Mouse (Mus musculus) hematopoietic stem cell, adult 5-6 weeks (primary cell): ENCODE data around the gene Emc3. TPM values are rescaled to one million over a fixed set of nuclear protein-coding genes. Genes with fewer than 3 reads are reported as not detected.

Experiments
- ATAC-seq, 2 experiments: fragments of 125-278 bp in 1 of 2; replicated peaks in 1 of 2; 2 replicates each; pipeline ENCODE4 v1.8.0; 2016 to 2017; ENCODE audit warnings: inconsistent platforms in 2 of 2, mild to moderate bottlenecking in 2 of 2, moderate number of reproducible peaks in 2 of 2, low read depth in 1 of 2, moderate TSS enrichment in 1 of 2; ENCODE audit not compliant: low FRiP score in 2 of 2, poor library complexity in 2 of 2, severe bottlenecking in 2 of 2, insufficient read depth in 1 of 2, low TSS enrichment in 1 of 2
- total RNA-seq: library from RNA; stranded (forward); fragments of 172-1452, 232-1000 nt; gene quantifications from 2 replicates; pipeline ENCODE4 v1.2.3, GENCODE M21; 2017

Emc3 gene
- total RNA-seq, 1 experiment from 2014 or later = 31.2 TPM

DNA sequence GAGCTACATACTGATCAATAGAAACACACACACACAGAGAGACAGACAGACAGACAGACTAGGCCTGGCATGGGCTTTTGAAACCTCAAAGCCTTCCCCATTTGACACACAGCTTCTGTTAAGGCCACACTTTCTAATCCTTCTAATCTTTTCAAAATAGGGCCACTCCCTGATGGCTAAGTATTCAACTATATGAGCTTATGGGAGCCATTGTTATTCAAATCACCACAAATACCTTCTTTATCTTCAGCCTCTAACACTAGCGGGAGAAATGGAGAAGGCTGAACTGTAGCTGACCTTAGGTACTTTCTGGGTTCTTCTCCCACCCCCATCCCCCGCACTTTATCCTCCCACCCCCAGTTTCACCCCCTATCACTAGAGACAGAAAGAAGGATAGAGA lies 28.7 kb downstream of the Emc3 start:
- ATAC-seq = no peak

DNA sequence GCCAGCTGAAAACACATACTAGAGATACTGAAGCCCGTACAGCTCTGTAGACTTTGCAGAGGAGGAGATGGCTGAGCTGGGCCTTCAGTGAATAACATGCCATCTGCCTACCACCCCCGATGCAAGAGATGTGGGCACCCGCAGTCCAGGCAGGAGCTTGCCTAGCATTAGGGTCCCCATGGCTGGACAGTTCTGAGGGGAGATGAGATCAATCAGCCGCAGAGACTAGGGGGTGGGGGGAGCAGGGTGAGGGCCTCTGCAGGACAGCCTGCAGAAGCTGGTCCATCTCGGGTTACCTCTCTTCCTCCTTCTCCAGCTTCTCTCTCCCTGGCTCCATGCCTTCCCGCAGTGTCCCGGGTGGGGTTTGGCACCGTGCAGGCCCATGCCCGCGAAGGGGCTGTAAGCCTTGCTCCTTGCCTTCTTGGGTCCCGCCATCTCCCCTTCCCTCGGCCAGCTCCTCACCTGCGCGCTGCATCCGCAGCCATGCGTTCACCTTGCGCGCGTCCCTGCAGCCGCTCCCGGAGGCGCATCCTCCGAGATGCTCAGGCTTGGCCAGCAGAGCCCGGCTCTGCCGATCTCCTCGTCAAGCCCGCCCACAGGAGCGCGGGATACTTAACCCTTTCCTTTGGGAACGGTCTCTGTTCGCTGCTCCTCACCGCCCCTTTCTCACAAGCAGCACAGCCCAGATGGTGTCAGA lies 29.9 kb downstream of the Emc3 start, which contains the start of gene Prrt3:
Gene Prrt3, minus strand, starts transcription at position 544 of the 697 bp plus-strand sequence.
- no peak for ATAC-seq

GRCm38 (mm10) chr6:113499346-113499745 lies 32.1 kb downstream of the Emc3 start:
- no peak for ATAC-seq

DNA sequence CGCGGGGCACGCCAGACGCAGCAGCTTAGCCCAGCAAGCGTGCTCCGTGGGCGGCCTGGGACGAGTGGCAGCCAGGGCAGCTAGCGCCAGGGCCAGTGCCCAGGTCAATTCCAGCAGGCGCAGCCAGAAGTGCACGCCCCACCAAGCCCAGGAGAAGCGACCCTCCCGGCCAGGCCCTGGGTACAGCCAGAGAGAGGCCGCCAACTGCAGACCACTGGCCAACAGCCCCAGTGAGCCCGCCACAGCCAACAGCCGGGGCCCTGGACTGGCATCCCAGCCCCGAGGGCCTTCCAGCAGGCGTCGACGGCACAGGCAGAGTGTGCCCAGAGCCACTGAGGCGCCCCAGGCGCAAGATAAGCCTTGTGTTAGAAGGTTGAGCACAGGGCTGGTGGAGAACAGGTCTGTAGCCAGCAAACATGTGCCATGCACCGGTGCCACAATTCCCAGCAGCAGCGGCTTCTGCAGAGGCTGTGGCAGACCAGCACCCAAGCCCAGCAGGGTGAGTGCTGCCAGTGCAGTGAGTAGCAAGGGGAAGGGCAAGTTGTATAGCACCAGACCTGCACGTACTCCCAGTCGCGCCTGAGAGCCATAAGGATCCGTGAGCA lies 36.3 kb downstream of the Emc3 start:
- ATAC-seq = no peak

DNA sequence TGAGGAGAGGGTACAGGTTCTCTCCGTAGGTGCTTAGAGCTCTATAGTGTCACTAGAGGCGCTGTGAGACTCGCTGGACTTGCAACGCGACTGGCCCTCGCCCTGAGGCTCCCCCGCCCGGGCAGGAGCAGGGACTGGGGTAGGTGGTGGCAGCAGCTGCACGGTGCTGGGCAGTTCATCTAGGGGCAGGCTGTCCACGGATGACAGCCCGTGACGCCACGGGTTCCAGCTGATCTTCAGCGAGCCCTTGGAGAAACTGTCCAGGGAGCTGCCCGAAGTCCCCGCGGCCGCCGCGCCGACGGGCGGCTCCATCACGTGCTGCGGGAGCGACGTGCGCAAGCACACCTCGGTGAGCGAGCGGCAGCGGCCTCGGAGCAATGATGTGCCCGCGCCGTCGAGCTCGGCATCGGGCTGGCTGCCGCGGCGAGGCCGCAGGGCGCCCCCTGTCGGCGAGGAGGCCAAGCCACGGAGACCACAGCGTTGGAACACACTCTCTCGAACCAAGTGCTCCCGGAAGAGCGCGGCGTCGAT lies 37.1 kb downstream of the Emc3 start:
- peak; percentile 80 to 82 for ATAC-seq

- no peak for ATAC-seq
These were observed 39.2 kb downstream of the Emc3 start for GRCm38 (mm10) chr6:113492101-113492864.

- ATAC-seq = no peak
These were observed 42.0 kb downstream of the Emc3 start for GRCm38 (mm10) chr6:113489410-113489809.

- ATAC-seq = no peak
These were observed 44.3 kb downstream of the Emc3 start for GRCm38 (mm10) chr6:113487125-113487576.

DNA sequence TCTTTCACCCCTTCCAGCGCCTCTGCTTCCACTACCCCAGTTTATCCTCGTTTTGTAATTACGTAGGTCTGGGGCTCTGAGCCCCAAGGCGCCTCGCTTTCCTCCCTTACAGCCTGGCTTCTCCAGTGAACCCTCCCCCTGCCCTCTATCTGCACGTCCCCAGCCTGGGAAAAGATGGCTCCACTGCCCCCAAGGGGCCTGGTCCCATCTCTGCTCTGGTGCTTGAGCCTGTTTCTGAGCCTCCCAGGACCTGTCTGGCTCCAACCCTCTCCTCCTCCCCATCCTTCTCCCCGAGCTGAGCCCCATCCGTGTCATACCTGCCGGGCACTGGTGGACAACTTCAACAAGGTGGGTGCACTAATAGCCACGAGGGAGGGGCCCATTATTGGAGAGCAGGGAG lies 47.7 kb downstream of the Emc3 start:
- 0 out of 4 replicates have a peak, but pooled peaks of 1 of the 2 experiments have one; percentile 2 for ATAC-seq

DNA sequence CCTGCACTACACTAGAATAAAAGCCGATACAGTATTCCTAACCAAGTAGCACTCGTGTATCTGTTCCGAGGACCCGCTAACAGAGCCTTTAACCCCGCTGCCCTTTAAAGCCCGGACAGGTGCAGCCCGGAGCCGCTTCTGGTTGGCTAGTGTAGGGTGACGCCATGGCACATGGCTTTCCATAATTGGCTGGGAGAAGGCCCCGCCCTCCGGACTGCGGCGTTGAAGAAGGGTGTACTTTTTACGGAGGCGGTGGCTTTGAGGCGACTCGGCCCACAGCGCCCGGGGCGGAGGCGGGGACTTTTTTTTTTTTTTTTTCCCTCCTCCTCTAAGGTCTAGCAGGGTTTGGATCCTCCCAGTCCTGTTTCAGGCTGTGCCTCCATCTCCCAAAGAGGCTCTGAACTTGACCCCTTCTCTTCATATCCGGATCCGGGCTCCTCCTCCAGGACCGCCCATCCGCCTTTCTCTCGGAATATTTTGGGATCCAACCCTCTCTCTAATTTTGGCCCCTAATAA lies 48.3 kb downstream of the Emc3 start, which contains the start of gene Creld1:
Gene Creld1, plus strand, starts transcription at position 198 of the 516 bp plus-strand sequence.
- ATAC-seq = peak; percentile 95 to 99

GRCm38 (mm10) chr6:113482477-113483099 lies 48.9 kb downstream of the Emc3 start:
- ATAC-seq = peak; percentile 5 to 43; a peak in 2 of 4 replicates

DNA sequence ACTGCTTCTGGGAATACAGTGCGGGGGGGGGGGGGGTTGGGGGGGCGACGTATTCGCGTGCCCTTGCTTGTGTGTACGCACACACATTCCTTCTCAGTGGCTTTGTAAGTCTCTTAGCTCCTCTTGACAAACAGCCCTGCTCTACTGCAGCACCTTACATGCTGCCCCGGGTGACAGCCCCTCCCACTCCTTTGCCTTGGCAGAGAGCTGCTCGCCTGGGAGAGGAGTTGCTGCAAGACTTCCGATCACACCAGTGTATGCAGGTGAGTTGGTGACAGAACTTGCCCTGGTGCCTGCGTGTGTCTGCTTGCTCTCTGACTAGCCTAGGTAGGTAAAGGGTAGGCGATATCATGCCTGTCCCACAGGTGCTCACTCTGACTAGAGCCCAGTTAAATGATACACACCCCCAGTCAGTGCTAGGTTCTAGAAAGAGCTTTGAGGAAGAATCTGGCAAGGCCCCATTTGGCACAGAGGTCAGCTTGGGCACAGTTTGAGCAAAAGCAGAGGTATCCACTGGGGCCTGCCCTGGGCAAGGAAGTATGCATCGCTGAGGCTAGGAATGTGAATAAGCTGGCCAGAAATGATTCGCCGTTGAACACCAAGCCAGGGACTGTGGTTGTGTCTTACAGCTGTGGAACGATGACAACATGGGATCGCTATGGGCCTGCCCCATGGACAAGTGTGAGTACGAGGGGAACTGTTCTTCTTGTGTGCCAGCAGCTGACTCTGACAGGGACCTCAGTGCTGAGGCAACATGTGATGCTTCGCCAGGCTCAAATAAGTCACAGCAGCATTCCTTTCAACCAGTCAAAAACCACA lies 50.7 kb downstream of the Emc3 start:
- ATAC-seq = no peak

DNA sequence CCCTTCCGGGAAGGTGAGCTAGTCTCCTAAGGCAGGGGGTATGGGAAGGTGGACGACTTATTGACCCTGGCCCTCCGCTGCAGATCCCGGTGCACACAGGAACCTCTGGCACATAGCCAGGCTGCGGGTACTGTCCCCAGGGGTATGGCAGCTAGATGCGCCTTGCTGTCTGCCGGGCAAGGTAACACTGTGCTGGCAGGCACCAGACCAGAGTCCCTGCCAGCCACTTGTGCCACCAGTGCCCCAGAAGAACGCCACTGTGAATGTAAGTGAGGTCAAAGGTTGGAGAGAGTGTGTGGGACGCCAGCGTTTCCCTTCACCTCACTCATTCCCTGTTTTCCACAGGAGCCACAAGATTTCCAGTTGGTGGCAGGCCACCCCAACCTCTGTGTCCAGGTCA lies 52.5 kb downstream of the Emc3 start:
- ATAC-seq = no peak

DNA sequence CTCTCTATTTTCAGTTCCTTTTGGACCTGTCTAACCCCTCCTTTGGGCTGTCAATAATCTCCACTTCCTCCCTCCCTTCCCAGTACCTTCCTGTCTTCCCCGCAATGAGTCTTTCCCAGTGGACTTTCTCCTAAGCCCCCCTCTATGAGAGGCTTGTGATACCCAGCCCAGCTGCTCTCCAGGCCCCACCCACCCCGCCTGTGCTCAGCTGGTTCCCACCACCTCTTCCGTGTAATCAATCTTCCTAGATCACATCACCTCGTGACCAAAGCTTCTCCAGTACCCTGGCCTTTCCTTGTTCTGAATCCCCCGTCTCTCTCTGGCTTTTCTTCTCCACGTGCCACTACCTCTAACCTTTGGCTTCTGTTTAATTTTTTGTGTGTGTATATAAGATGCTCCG lies 54.1 kb downstream of the Emc3 start:
- no peak for ATAC-seq

DNA sequence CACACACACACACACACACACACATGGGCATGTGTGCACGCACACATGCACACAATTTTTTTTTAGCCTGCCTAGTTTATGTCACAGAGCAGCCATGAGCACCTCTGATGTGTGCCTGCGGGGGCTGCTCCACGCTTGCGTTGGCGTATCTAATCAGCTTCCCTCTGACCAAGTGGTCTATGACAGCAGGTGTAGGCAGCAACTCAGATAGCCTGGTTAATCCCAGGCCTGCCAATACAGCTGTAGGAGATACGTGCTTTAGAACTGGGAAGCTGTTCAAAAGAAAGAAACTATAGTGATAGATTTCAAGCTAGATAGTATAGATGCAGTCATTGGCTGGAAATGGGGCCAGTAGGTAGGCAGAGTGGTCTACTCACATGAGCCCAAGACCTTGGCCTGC lies 57.7 kb downstream of the Emc3 start:
- no peak for ATAC-seq

GRCm38 (mm10) chr6:113473246-113473645 lies 58.2 kb downstream of the Emc3 start:
- ATAC-seq = no peak
